Comparison of ENCODE assay signal across 11 mouse cellular contexts in the genomic region with DNA sequence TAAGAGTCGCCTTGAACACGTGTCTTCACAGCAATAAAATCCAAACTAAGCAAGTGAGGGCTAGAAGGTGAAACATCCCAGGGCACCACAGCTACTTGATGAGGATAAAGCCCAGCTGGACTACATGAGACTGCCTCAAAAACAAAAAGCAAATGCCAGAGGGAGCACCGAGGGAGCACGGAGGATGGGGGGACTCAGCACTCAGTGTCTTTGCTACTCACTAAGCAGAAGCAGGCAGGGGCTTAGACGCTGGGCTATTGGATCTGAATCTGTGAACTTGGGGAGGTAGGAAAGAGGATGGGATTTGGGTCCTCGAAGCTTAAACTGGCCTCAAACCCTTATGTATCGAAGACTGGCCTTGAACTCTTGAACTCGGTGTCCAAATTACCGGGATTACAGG.
DNase-seq lines count a peak whose midpoint lies in the region; ATAC-seq and TF ChIP-seq lines count a peak whose summit lies in the region.
"Had no signal": no experiment of that assay in that cellular context is flagged by ENCODE, and none has a peak within 500 bp of the region (broad histone marks: within the 10 kb centered on the region; RNA-seq: fewer than 3 reads in every experiment).

No protein-coding gene starts in this region.

- no peaks in the 10 kb centered on the region; the same call in 1 of the 2 replicates for H3K4me1 ChIP-seq in kidney, adult 2 months (ENCODE audit: control insufficient read depth, insufficient read depth, low read length)
- H3K4me1 ChIP-seq in lung, postnatal 0 days (ENCODE audit: insufficient read depth, low read depth, low read length): no peaks in the 10 kb centered on the region
- peaks cover 4% of the 10 kb centered on the region; the same call in 1 of the 2 replicates for H3K4me1 ChIP-seq in cerebellum, adult 2 months (ENCODE audit: control insufficient read depth, insufficient read depth, low read length)
- H3K4me1 ChIP-seq: megakaryocyte, embryonic 14.5 days had no signal

- no peak for TF ChIP-seq EP300 in lung, postnatal 0 days (IDR thresholded peaks at IDR 0.05)

- intact Hi-C loops in gastrocnemius, adult 2 months (cut with DNase I): no loop called here
- intact Hi-C loops in gastrocnemius, postnatal 14 days (cut with DNase I; ENCODE audit: low total_unique reads): no loop called here

- H3K27me3 ChIP-seq in kidney, adult 2 months (replicated peaks; ENCODE audit: control insufficient read depth, insufficient read depth, low read length): no peaks in the 10 kb centered on the region
- H3K27me3 ChIP-seq in lung, postnatal 0 days (replicated peaks; ENCODE audit: insufficient read depth, low read length): no peaks in the 10 kb centered on the region
- no peaks in the 10 kb centered on the region for H3K27me3 ChIP-seq in cerebellum, adult 2 months (ENCODE audit: control insufficient read depth, insufficient read depth, low read length)
- H3K27me3 ChIP-seq: CH12.LX; megakaryocyte, embryonic 14.5 days had no signal

- H3K36me3 ChIP-seq in kidney, adult 2 months (ENCODE audit: control insufficient read depth, insufficient read depth, low read length): no peaks in the 10 kb centered on the region
- H3K36me3 ChIP-seq in lung, postnatal 0 days (ENCODE audit: insufficient read depth, low read length): no peaks in the 10 kb centered on the region

- peak; percentile 28; the same call in 1 of the 2 replicates for ATAC-seq in lung, postnatal 0 days

- no peak for DNase-seq in gastrocnemius, adult 2 months
- DNase-seq in gastrocnemius, postnatal 14 days: no peak
- DNase-seq in kidney, adult 2 months: no peak
- DNase-seq in kidney, postnatal 10 days: no peak
- peak; percentile 6 for DNase-seq in lung, postnatal 0 days (ENCODE audit: low spot score)
- DNase-seq in lung, postnatal 10 days: no peak
- DNase-seq in lung, postnatal 36 days: peak; percentile 14
- DNase-seq in cerebellum, adult 2 months: no peak

- H3K9me3 ChIP-seq in lung, postnatal 0 days (ENCODE audit: low read length): no peaks in the 10 kb centered on the region

- H3K27ac ChIP-seq in gastrocnemius, adult 2 months: peak overlapping the region; percentile 73
- 0 out of 2 replicates have a peak overlapping the region, but pooled peaks have one; percentile 34 for H3K27ac ChIP-seq in kidney, adult 2 months (ENCODE audit: insufficient read depth, low read depth, low read length)
- peak overlapping the region; percentile 87 for H3K27ac ChIP-seq in lung, postnatal 0 days (ENCODE audit: low read length)
- H3K27ac ChIP-seq in cerebellum, adult 2 months (ENCODE audit: insufficient read depth, low read length): no peak overlapping the region
- H3K27ac ChIP-seq: liver, embryonic 14.5 days had no signal

- no peak for TF ChIP-seq POLR2A in kidney, adult 2 months (IDR thresholded peaks at IDR 0.05; ENCODE audit: low read depth, low read length)
- TF ChIP-seq POLR2A in cerebellum, adult 2 months (IDR thresholded peaks at IDR 0.05; ENCODE audit: borderline replicate concordance, insufficient read depth, low read length): no peak

- no peak overlapping the region for H3K4me3 ChIP-seq in gastrocnemius, adult 2 months
- H3K4me3 ChIP-seq in kidney, adult 2 months (ENCODE audit: insufficient read depth, low read depth, low read length): no peak overlapping the region
- H3K4me3 ChIP-seq in lung, postnatal 0 days (ENCODE audit: low read depth, low read length): no peak overlapping the region
- no peak overlapping the region for H3K4me3 ChIP-seq in cerebellum, adult 2 months (replicated peaks; ENCODE audit: insufficient read depth, low read depth, low read length)
- H3K4me3 ChIP-seq: megakaryocyte, embryonic 14.5 days had no signal

- no peak overlapping the region for H3K4me2 ChIP-seq in lung, postnatal 0 days (replicated peaks; ENCODE audit: low read depth, low read length)

- no peak overlapping the region for H3K9ac ChIP-seq in lung, postnatal 0 days (replicated peaks; ENCODE audit: low read depth)
- H3K9ac ChIP-seq: liver, embryonic 14.5 days had no signal

- 89% methylated on average over 9 of the region's 9 CpGs for WGBS in kidney, adult 2 months
- 79% methylated on average over 9 of the region's 9 CpGs for WGBS in lung, postnatal 0 days
- 93% methylated on average over 9 of the region's 9 CpGs for WGBS in cerebellum, adult 2 months

- no peak for TF ChIP-seq CTCF in gastrocnemius, adult 2 months (IDR thresholded peaks at IDR 0.05)
- no peak for TF ChIP-seq CTCF in kidney, adult 2 months (conservative IDR thresholded peaks at IDR 0.05; ENCODE audit: insufficient read depth, insufficient read length, low read depth, low read length)
- TF ChIP-seq CTCF in lung, postnatal 0 days (IDR thresholded peaks at IDR 0.05): no peak
- TF ChIP-seq CTCF in cerebellum, adult 2 months (IDR thresholded peaks at IDR 0.05; ENCODE audit: borderline replicate concordance, insufficient read depth, low read depth, low read length): no peak

Comparison
In these comparisons a context has a peak if more than half of its experiments do, and no peak if none do; other contexts are left out.
1. DNase-seq: peak in lung, postnatal 0 days (single experiment) and lung, postnatal 36 days (single experiment); none in gastrocnemius, adult 2 months (single experiment), gastrocnemius, postnatal 14 days (single experiment), kidney, adult 2 months (single experiment), kidney, postnatal 10 days (single experiment), lung, postnatal 10 days (single experiment) and cerebellum, adult 2 months (0 of 2).